Mouse (Mus musculus) olfactory bulb, adult 2 months (tissue): ENCODE data around the gene Leng9.

Experiments
- CTCF ChIP-seq: fragments of 200-500 bp; IDR thresholded peaks from 2 replicates; pipeline ENCODE4 v1.5.1; 2012; ENCODE audit warnings: low read depth, mild to moderate bottlenecking, low read length, moderate library complexity; ENCODE audit not compliant: insufficient read depth
- POLR2A ChIP-seq: fragments of 200-500 bp; IDR thresholded peaks from 2 replicates; pipeline ENCODE4 v1.6.1; 2012; ENCODE audit warnings: mild to moderate bottlenecking, low read depth, low read length, moderate library complexity; ENCODE audit not compliant: insufficient read depth

- TF ChIP-seq CTCF (peak; percentile 92), POLR2A (peak; percentile 37; the same call in 1 of the 2 replicates)
These were observed 30.8 kb downstream of the Leng9 start, which contains the start of gene Ttyh1 for GRCm38 (mm10) chr7:4119344-4119902.
